Mouse (Mus musculus) megakaryocyte, adult 5-6 weeks (primary cell): ENCODE results near the gene Ano2. TPM values are rescaled to one million over a fixed set of nuclear protein-coding genes. Genes with fewer than 3 reads are reported as not detected.

Source experiments
- ATAC-seq: 2 replicates; pipeline ENCODE4 v1.8.0; 2016; ENCODE audit warnings: mild to moderate bottlenecking, inconsistent platforms; ENCODE audit not compliant: poor library complexity, severe bottlenecking
- total RNA-seq, 2 experiments: library from RNA; stranded (forward) in 1 of 2; stranded (reverse) in 1 of 2; fragments of 153-499, 151-499 nt in 1 of 2; fragments of 221-1000, 200-1000 nt in 1 of 2; gene quantifications; 2 replicates each; pipeline versions ENCODE4 v1.2.3 to v1.2.4; 2015 to 2017

The Ano2 gene
- total RNA-seq, 2 experiments from 2014 or later: not detected

DNA sequence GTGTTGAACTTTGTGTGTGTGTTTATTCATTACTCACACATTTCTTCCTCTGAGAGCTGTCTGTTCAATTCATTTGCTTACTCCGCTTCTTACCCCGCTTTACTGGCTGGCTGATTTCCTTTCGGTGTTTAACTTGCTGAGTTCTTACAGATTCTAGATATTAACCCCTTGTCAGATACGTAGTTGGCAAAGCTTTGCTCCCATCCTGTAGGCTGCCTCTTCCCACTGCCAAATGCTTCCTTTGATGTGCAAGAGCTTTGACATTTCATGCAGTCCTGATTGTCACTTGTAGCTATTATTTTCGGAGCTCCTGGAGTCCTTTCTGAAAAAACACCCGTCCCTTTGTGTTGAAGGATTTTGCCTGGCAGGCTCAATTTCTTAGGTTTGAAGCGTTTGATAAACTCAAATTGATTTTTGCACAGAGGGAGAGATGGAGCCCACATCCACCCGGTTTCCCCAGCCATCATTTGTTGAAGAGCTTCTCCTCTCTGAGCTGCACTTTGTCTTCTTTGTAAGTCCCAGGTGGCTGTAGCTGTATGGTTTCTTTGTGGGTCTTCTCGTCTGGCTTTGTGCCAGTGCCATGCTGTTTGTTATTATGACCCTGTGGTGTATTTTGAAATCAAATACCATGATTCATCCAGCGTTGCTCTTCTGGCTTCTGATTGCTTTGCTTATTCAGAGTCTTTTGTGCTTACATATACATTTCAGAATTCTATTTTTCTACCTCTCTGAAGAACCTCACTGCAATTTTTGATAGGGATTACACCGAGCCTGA lies 47.5 kb downstream of the Ano2 start:
- ATAC-seq: no peak

DNA sequence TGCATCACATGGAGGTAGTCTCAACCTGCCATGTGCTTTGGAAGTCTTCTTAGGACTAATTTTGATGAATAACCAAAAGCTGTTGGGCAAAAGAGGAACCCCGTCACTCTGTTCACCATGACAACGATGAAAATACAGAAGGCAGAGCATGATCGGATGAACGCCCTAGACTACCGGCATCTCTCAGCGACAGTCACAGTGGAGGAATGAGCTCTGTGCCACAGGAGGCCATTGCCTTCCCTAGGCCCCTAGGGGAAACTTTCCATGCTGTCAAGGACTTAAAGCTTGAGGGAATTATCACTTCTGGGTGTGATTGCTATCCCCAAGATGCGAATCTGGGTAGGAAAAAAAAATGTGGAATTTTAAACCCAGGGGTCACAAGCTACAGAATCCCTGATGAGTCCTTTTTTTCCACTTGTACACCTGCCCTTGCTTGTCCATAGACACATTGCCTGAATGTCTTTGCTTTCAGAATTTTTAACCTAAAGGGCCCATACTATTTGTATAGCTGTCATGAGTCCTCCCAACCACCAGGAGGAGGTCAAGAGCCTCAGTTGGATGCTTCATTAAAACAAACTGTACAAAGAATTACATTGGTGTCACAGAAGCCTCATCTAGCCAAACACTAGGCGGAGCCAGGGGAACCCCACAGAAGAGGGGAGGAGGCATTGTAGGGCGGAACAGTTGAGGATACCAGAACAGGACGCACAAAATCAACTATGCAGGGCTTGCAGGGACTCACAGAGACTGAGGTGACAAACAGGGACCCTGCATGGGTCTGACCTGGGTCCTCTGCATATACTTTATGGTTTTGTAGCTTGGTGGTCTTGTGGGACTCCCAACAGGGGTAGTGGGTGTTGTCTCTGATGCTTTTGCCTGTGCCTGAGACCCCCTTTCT lies 53.2 kb downstream of the Ano2 start:
- ATAC-seq: no peak

DNA sequence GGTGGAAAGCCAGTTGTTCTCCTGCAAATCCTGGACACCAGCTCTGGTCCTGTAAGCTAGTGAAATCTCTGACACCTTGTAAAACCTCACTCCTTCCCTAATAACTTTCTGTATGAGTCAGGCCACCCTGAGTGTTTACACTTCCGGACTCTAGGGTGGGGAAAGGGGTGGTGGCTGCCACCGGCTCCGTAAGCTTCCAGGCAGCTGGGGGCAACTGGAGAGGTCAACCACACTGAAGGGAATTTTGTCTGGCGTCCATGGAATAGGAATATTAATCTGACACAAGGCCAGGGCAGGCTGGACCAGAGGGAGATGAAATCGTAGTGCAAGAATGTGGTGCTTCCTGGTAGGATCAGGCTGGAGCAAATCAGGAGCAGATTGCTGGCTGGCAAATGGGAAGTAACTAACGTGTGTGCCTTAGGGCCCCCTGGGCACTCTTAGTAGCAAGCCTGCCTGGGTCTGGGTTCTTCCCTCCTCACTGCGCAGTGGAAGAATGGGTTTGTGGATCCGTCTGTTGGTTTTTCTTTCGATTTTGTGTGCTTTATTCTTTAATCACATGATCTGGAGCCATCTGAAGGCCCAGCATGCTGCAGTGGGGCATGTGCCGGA lies 57.2 kb downstream of the Ano2 start:
- no peak for ATAC-seq

DNA sequence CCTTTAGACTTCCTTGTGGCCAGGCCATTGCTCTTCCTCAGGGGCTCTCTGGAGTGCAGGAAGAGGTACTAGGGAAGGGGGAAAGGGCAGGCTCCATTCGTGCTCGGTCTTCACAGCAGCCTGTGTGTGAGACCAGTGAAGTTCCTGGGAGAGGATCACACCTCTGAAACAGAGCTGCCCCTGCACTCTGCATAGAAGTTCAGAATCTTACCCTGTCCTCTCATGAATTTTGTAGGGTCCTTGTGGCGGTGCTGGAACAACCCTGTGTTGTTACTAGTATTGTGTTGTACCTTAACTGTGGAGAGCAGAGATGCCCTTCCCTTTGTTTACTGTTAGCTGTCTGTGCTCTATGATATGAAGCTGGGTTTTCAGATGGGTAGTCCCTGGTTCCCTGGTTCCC lies 58.4 kb downstream of the Ano2 start:
- ATAC-seq: no peak

DNA sequence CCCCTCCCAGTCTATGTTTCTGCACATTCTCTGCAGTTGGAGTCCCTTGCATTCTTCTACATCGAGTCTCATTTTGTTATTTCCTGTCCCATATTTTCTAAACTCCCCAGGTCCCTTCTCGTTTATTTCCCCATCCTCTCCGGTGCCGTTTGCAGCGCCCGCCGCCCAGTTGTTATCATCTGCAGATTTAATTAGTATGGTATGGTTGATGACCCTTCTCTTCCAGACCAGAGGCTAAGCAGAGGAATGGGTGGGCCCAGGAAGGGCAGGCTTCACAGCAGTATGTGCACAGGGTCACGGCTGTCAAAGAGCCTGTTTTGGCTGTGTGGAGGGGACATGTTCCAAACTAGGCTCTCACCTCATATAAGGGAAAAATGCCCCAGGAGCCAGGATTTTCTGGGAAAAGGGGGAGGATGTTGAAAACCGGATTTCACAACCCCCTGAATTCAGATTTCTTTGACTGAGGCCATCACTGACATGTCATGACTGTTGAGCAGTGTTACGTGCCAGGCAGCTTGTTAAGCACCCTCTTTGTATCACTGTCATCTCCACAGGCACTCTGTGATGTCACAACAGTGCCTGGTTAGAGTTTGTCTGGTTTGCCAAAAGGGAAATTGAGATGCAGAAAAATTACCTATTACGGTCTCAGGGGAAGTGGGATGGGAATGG lies 72.8 kb downstream of the Ano2 start:
- no peak for ATAC-seq

DNA sequence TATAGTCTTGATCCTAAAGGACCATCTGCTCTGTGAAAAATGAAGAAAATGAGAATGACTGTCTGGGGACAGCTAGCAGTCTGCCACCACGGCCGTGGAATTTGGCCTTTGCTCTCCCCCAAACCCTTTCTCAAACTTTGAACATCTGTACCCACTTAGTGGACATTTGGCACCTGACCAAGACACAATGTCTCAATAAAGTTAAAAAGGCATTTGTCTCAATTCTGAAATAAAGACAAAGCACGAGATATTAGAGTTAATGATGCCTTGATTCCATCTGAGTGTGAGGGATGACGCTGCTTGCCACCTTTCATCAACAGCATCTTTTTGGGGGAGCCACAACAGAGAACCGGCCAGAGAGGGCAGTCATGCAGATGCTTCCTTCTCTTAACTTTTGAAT lies 83.0 kb downstream of the Ano2 start:
- ATAC-seq: no peak

DNA sequence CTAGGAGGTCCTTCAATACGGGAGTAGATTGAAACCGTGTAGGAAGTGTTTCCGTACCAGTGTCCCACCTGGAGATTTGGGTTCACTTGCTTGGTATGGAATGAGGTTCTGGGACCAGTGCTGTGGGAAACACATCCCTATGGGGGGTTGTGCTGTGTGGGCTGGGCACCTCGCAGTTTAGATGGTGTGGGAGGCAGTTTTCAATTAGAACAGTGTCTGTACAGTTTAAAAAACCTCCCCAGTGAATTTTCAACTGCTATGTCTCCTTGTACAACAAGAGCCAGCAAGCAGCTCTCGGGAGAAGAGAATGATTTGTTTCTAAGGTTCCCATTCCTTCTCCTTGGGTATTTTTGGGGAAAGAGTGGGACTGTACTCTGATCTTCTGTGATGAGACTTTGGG lies 86.1 kb downstream of the Ano2 start:
- no peak for ATAC-seq

DNA sequence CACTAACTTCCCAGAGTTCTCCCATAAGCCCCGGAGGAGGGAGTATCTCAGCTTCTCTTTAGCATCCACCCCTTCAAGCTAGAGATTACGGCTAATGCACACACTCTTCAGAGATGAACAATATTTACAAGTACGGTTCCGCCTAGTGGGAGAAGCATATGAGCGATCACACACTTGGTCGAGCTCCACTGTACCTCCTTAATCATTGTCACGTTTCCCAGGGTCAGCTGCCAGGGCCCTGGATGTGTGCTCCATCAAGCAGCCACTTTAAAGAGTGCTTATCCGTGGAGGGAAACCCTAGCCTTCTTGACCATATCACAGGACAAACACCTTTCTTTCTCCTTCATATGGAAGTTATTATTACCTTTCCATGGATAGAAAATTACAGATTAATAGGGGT lies 112.7 kb downstream of the Ano2 start:
- no peak for ATAC-seq

DNA sequence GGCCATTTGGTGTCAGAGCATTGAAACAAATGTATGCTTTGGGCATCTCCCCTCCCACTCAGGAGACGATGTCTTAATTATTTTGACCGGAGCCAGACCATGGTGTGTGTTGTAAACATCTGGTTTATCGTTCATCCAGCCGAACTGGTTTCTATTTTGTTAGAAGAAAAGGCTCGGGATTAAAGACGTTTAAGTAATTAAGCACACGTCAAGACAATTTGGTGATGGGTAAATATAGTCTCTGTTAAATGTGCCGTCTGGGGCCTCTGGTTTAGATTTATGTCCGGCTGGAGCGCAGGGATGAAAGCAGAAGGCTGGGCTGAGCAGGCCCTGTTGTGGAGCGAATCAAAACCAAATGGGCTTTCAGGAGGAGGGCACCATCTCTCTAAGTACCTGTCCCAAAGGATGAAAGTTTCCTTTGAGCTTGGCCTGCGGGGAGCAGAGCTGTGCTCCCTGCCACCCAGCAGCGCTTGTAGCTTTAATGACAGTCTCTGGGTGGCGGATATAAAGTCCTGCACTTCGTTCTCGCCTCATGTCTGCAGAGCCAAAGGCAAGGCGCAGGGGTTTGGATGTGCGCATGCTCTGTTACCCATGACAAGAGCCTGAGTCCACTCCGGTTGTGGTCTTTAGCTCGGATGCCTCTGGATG lies 113.3 kb downstream of the Ano2 start:
- no peak for ATAC-seq

DNA sequence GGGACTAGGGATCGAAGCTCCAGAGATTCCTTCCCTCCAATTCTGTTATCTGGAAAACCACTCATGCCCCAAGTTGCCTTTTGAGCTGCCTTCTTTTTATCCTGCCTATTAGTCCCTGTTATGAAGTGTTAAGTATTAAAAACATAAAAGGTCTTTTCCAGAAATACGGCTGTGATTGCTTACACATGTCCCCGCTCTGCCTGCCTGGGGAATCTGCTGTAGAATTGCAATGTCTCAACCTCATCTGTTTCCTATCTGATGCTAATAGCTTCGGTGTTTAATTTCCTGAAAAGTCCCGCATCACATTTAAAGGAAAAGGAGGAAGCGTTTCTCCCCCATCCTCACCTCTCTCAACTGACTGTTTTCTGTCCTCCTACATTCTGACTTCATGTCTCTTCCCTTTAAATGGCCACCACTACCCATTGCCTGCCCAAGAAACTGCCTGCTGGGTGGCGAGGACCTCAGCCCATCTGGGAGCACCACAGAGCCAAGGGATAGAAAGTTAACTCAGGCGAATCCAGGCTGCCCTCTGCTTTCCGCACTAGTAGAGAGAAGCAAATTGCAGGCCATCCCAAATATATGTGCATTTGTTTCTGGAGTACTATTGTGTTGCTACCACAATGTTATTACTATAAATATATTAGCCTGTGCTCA lies 118.9 kb downstream of the Ano2 start:
- ATAC-seq: no peak

DNA sequence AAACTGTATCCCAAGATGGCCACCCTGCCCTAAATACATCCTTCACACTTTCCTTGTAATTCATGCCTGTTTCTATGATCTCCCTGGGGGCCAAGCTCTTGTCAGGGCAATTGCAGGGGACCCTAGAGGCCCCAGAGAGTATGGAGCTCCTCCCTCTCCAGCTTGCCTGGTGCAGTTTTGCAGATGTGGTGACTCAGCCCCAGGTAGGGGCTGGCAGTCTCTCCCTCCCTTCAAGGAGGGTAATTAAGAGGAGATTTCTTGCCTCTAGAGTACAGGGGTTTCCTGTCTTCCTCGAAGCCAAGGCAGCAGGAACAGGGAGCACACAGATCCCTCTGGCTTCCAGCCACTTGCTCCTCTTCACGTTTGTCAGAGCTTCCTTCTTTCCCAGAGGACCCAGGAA lies 121.2 kb downstream of the Ano2 start:
- ATAC-seq: no peak

DNA sequence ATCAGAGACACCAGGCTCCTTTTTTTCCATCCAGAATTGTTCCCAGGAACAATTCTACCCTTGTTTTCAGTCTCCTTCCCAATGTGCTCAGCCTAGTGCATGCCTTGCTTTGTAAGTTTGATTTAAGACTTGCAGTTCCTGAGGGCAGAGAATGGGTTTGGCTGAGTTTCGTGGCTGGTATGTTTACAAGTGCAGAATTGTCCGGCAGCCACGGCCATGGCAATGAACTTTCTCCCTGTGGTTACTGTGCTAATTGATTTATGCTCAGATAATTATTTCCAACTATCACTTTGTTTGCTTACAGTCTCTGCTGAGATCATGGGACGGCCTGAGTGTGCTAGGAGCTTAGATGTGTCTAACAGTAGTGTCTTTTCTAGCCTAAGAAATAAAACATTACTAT lies 147.9 kb downstream of the Ano2 start:
- no peak for ATAC-seq

DNA sequence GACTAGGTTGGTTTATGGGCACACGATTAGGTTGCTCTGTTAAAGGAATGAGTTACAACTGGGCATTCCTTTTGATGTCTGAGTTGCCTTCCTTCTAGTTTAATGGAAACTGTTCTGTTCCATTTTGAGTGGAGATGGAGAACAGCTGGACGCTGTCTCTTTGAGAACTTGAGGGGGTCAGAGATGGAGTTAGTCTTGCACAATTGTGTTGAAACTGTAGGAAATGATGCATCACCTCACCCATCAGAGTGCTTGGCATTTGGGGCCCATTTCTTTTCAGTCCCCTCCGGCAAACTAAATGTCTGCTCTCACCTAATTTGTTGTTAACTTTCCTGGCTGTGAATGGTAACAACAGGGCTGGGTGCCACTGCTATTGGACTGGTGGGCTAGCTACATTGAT lies 151.1 kb downstream of the Ano2 start:
- ATAC-seq: no peak

DNA sequence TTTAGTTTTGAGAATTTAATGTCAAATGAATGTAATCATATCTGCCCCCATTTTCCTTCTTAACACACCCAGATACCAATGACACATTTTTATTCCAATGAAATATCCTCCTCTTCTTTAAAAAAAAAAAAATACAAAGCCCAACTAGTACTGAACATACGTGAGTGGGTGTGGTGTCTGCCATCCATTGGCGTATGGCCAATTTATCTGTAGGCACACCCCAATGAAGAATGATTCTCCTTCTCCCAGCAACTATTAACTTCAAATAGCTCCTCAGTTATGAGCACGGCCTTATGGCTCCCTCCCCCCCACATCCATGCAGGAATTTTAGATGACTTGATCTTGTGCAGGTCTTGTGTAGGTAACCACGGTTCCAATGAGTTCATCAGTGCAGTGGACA lies 161.0 kb downstream of the Ano2 start:
- ATAC-seq: no peak

DNA sequence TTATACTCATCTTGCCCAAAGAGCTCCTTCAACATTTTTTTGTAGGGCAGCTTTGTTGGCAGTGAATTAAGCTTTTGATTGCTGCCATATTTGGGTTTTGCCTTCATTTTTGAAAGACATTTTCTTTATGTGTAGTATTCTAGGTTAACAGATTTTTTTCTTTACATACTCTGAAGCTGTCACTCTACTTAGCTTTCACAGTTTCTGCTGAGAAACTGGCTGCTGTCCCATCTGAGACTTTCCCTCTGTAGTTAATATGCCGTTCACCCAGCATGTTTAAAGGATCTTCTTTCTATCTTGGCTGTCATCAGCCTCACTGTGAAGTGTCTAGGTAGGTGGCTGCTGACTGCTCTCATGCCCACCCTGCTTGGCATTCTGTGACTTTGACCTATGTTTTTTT lies 168.1 kb downstream of the Ano2 start:
- ATAC-seq: no peak

DNA sequence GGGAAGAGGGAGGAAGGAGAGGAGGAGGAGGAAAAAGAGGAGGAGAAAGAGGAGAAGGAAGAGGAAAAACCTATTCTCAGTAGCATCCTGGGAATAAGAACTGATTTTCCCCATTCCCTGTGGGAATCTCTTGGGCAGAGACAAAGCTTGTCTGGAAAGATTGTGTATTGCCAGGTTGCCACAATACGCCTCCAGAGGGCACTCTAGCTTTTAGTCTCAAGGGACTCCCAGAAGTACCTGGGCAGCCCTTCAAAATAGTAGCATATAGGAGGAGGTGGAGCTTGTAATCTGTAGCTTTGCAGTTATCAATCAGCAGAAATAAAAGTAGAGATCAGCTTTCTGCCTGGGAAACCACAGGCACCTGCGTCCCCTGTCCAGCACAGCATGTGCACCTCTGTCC lies 178.3 kb downstream of the Ano2 start:
- no peak for ATAC-seq

DNA sequence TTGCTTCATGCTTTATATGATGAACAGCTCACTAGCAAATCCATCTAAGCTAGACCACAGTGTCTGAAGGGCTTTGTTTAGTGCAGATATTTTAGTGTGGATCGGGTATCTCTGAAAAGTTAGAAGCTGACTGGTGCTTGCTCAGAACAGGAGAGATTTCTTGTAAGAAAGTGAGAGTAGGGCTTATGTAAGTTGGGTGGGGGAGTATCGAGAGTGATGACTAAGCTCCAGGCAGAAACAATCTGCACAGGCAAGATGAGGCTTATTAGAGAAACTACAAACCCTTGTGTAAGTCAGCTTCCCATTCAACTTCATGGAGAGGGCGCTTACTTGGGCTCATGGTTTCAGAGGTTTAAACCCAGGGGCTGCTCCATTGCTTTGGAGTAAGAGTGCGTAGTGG lies 181.3 kb downstream of the Ano2 start:
- ATAC-seq: no peak

DNA sequence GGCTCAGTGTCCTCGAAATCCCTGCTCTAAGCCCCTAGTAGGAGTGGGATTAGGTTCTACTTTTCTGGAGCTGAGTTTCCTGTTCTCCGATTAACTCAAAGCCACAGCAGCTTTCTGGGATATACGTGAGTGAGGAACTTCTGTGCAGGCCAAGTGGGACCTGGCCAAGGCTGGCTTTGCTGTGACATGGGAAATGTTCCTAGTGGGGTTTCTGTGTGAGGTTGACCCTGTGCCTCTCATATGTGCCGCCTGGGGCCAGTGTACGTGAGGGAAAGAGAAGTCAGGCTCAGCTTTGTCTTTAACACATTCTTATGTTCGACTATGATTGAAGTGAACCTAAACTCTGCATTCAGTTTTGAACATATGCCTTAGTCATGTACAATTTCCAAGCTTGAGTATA lies 184.5 kb downstream of the Ano2 start:
- ATAC-seq: no peak

DNA sequence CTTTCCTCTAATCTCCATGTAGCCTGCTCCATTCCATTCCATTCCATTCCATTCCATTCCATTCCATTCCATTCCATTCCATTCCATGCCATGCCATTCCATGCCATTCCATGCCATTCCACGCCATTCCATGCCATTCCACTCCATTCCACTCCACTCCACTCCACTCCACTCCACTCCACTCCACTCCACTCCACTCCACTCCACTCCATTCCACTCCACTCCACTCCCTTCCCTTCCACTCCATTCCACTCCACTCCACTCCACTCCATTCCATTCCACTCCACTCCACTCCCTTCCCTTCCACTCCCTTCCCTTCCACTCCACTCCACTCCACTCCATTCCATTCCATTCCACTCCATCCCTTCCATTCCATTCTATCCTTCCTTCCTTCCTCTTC lies 186.7 kb downstream of the Ano2 start:
- no peak for ATAC-seq

DNA sequence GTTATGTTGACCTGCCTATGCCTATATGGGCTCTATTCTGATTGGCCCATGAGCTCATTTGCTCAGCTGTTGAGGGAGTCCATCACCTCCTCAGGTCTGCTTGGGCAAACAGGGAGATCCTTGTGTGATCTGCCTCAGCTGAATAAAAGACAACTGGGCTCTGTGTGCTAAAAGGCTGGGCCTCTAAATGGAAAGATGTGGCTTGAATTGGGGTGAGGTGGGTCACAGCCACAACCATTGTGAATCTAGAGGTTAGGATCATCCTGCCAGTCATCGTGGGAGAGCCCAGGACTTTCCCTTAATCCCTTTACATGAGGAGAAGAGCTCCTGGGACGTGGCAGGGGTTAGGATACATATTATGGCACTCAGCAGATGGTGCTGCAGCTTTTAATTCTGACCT lies 188.5 kb downstream of the Ano2 start:
- no peak for ATAC-seq
